Mouse (Mus musculus): ENCODE data around the gene Eng. TPM values are rescaled to one million over a fixed set of nuclear protein-coding genes. Genes with fewer than 3 reads are reported as not detected.

Gene Eng
- polyA plus RNA-seq, 1 experiment = 228 TPM

DNA sequence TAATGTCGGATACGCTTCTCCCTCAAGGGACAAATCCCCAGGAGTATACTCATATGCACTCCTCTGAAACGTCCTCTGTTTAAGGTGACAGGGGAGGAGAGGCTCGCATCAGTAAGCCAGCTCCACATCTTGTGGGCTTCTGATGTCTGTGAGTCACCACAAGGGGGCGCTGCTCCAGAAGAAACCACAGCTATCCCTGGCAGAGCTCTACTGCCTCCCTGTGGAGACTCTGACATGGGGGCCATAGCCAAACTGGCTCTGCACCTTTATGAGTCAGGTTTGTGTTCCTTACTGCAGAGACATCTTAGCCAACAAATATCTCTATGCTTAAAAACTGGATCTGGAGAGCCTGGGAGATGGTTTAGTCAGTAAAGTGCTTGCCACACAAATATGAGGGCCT lies 43.0 kb downstream of the Eng start:
- peaks cover 2% of the 10 kb centered on the region; the same call in 1 of the 2 replicates for H3K36me3 ChIP-seq (ENCODE audit: control insufficient read depth, insufficient read depth, low read length)
- no peaks in the 10 kb centered on the region for H3K27me3 ChIP-seq (replicated peaks; ENCODE audit: control insufficient read depth, insufficient read depth, low read length)
- TF ChIP-seq POLR2A (IDR thresholded peaks at IDR 0.05; ENCODE audit: low read depth, low read length) = no peak
- TF ChIP-seq CTCF (conservative IDR thresholded peaks at IDR 0.05; ENCODE audit: insufficient read depth, insufficient read length, low read depth, low read length) = peak; percentile 100; the same call in 1 of the 2 replicates
- peaks cover 14% of the 10 kb centered on the region; the same call in 1 of the 2 replicates for H3K4me1 ChIP-seq (ENCODE audit: control insufficient read depth, insufficient read depth, low read length)
- DNase-seq = peak; percentile 93
- no peak overlapping the region for H3K4me3 ChIP-seq (ENCODE audit: insufficient read depth, low read depth, low read length)
- WGBS = 23% methylated on average over 5 of the region's 5 CpGs
- no peak overlapping the region for H3K27ac ChIP-seq (ENCODE audit: insufficient read depth, low read depth, low read length)

DNA sequence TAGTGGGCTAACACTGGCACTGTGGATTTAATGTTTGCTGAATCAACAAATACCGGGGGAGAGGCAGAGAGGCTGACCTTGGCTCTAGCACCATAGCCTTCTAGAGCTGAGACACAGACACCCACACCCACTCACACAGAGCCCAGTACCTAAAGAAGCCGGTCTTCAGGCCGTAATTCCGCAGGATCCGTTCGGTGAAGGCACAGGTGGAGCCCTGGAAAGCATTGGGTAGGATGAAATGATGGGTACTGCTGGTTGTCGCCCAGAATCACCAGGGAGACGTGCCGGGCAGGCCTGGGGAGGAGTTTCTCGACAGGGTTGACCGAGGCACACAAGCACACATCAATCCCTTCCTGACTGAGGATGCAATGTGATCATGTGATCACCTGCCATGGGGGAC lies 44.6 kb downstream of the Eng start:
- H3K4me3 ChIP-seq (ENCODE audit: insufficient read depth, low read depth, low read length) = no peak overlapping the region
- H3K27me3 ChIP-seq (replicated peaks; ENCODE audit: control insufficient read depth, insufficient read depth, low read length) = no peaks in the 10 kb centered on the region
- WGBS = 73% methylated on average over 11 of the region's 11 CpGs
- peaks cover 2% of the 10 kb centered on the region; the same call in 1 of the 2 replicates for H3K36me3 ChIP-seq (ENCODE audit: control insufficient read depth, insufficient read depth, low read length)
- no peak overlapping the region for H3K27ac ChIP-seq (ENCODE audit: insufficient read depth, low read depth, low read length)
- DNase-seq = no peak
- TF ChIP-seq CTCF (conservative IDR thresholded peaks at IDR 0.05; ENCODE audit: insufficient read depth, insufficient read length, low read depth, low read length) = no peak
- no peak for TF ChIP-seq POLR2A (IDR thresholded peaks at IDR 0.05; ENCODE audit: low read depth, low read length)
- peaks cover 14% of the 10 kb centered on the region; the same call in 1 of the 2 replicates for H3K4me1 ChIP-seq (ENCODE audit: control insufficient read depth, insufficient read depth, low read length)

DNA sequence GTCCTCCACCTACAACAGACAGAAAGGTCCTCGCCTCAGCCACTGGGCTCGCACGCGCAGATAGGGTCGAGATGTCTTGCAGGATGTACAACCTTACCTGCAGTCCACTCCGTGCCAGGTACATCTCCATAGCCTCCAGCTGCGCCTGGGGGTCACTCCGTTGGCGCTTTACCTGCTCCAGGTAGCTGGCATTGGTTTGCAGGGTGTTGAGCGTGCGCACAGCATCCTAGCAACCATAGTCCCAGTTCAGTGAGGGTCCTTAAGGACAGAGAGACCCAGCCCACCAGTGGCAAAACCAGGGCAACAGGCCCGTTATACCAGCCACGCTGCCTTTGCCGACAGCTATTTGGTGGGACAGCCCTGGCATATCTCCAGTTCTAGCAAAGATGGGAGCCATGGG lies 46.1 kb downstream of the Eng start:
- TF ChIP-seq POLR2A (IDR thresholded peaks at IDR 0.05; ENCODE audit: low read depth, low read length) (no peak), CTCF (conservative IDR thresholded peaks at IDR 0.05; ENCODE audit: insufficient read depth, insufficient read length, low read depth, low read length) (no peak)
- Histone ChIP-seq H3K4me3 (ENCODE audit: insufficient read depth, low read depth, low read length) (0 out of 2 replicates have a peak overlapping the region, but pooled peaks have one; percentile 5), H3K27ac (ENCODE audit: insufficient read depth, low read depth, low read length) (no peak overlapping the region), H3K4me1 (ENCODE audit: control insufficient read depth, insufficient read depth, low read length) (peaks cover 14% of the 10 kb centered on the region; the same call in 1 of the 2 replicates), H3K27me3 (replicated peaks; ENCODE audit: control insufficient read depth, insufficient read depth, low read length) (no peaks in the 10 kb centered on the region), H3K36me3 (ENCODE audit: control insufficient read depth, insufficient read depth, low read length) (peaks cover 2% of the 10 kb centered on the region; the same call in 1 of the 2 replicates)
- no peak for DNase-seq
- WGBS = 86% methylated on average over 14 of the region's 14 CpGs

DNA sequence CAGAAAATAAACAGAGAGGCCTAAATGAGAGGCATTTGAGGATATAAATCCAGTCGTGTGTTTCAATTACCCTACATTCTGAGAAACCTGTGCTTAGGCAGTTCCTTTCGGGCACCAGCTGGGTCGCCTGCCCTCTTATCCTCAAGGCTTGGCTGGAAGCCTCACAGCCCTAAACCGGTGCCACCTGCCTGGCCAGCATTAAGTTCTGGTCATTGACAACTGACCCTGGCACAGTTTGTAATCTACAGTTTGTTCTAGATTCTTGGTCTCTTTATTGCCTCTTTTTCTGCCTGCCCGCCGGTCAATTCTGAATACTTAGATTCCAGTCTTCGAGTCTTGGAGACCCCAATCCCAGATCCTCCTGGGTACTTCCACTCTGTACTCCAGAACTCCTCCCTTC lies 46.9 kb downstream of the Eng start:
- Histone ChIP-seq H3K4me1 (ENCODE audit: control insufficient read depth, insufficient read depth, low read length) (peaks cover 14% of the 10 kb centered on the region; the same call in 1 of the 2 replicates), H3K4me3 (ENCODE audit: insufficient read depth, low read depth, low read length) (peak overlapping the region; percentile 90), H3K27me3 (replicated peaks; ENCODE audit: control insufficient read depth, insufficient read depth, low read length) (no peaks in the 10 kb centered on the region), H3K36me3 (ENCODE audit: control insufficient read depth, insufficient read depth, low read length) (no peaks in the 10 kb centered on the region), H3K27ac (ENCODE audit: insufficient read depth, low read depth, low read length) (peak overlapping the region; percentile 85)
- peak; percentile 78 for DNase-seq
- WGBS = 14% methylated on average over 7 of the region's 7 CpGs
- TF ChIP-seq CTCF (conservative IDR thresholded peaks at IDR 0.05; ENCODE audit: insufficient read depth, insufficient read length, low read depth, low read length) (no peak), POLR2A (IDR thresholded peaks at IDR 0.05; ENCODE audit: low read depth, low read length) (no peak)

DNA sequence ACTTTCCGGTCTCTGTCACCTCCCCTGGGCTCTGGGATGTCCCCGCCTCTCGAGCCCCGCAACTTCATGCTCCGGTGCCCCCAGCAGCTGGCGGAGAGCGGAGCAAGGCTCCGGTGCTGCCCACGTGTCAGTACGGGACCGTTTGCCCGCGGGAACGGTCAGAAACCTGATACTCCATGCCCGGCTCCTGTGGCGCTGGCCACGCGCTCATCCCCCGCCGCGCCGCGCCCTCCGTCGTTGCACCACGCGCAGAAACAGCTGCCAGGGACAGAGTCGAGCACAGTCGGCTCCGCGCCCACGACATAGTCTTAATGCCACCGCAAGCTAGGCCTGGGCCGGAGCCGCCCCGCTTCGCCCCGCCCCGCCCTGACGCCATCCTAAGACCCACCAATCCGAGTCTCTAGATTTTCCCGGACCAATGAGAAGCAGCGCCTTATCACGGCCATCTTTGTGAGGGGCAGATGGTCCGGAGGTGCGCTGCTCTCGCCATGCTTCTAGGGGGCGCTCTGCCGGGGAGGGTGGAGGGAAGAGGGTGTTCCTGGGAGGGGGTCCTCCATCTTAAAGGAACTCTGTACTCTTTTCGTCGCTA lies 47.5 kb downstream of the Eng start:
- H3K4me1 ChIP-seq (ENCODE audit: control insufficient read depth, insufficient read depth, low read length) = peaks cover 14% of the 10 kb centered on the region; the same call in 1 of the 2 replicates
- peak overlapping the region; percentile 85 for H3K27ac ChIP-seq (ENCODE audit: insufficient read depth, low read depth, low read length)
- H3K27me3 ChIP-seq (replicated peaks; ENCODE audit: control insufficient read depth, insufficient read depth, low read length) = no peaks in the 10 kb centered on the region
- under 1% methylated on average over 51 of the region's 51 CpGs for WGBS
- TF ChIP-seq CTCF (conservative IDR thresholded peaks at IDR 0.05; ENCODE audit: insufficient read depth, insufficient read length, low read depth, low read length) = peak; percentile 81
- peak; percentile 60 for TF ChIP-seq POLR2A (IDR thresholded peaks at IDR 0.05; ENCODE audit: low read depth, low read length)
- H3K36me3 ChIP-seq (ENCODE audit: control insufficient read depth, insufficient read depth, low read length) = no peaks in the 10 kb centered on the region
- H3K4me3 ChIP-seq (ENCODE audit: insufficient read depth, low read depth, low read length) = peak overlapping the region; percentile 90
- DNase-seq = peak; percentile 97

DNA sequence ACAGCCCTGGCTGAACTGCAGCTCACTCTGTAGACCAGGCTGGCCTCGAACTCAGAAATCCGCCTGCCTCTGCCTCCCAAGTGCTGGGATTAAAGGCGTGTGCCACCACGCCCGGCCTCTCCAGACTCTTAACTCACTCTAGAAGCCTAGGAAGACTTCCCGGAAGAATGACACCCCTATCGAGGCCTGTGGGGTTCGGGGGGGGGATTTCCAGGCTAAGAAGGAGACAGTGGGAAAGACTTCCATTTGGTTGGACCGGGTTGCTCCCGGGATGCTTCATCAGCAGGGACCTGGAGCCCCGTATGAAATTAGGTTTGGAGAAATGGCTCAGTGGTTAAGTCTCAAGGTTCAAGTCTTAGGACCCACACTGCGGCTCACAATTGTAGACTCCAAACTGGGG lies 48.3 kb downstream of the Eng start:
- no peaks in the 10 kb centered on the region for H3K27me3 ChIP-seq (replicated peaks; ENCODE audit: control insufficient read depth, insufficient read depth, low read length)
- H3K36me3 ChIP-seq (ENCODE audit: control insufficient read depth, insufficient read depth, low read length) = no peaks in the 10 kb centered on the region
- TF ChIP-seq POLR2A (IDR thresholded peaks at IDR 0.05; ENCODE audit: low read depth, low read length) = no peak
- no peak for TF ChIP-seq CTCF (conservative IDR thresholded peaks at IDR 0.05; ENCODE audit: insufficient read depth, insufficient read length, low read depth, low read length)
- 69% methylated on average over 12 of the region's 12 CpGs for WGBS
- DNase-seq = no peak
- H3K4me1 ChIP-seq (ENCODE audit: control insufficient read depth, insufficient read depth, low read length) = peaks cover 15% of the 10 kb centered on the region; the same call in 1 of the 2 replicates
- H3K27ac ChIP-seq (ENCODE audit: insufficient read depth, low read depth, low read length) = no peak overlapping the region
- H3K4me3 ChIP-seq (ENCODE audit: insufficient read depth, low read depth, low read length) = no peak overlapping the region; the same call in 1 of the 2 replicates

DNA sequence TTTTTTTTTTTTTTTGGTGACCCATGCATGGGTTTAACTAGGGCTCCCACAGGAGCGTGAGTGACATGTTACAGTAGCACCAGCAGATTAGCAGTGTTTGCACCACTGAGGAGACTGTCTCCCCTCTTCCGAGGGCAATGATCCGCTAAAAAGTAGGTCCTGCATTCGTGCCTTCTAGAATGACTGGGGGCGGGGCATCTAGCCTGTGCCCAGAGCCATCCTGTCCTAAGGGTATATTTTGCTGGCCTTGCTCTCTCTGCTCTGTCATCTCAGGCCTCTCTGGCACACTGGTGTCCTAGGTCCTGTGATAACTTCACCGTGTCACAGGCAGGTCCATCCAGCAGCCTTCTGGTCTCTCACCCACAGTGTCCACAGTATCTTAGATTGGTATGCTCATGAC lies 53.3 kb downstream of the Eng start:
- DNase-seq = no peak
- peaks cover 19% of the 10 kb centered on the region for H3K4me1 ChIP-seq (ENCODE audit: control insufficient read depth, insufficient read depth, low read length)
- no peak for TF ChIP-seq POLR2A (IDR thresholded peaks at IDR 0.05; ENCODE audit: low read depth, low read length)
- TF ChIP-seq CTCF (conservative IDR thresholded peaks at IDR 0.05; ENCODE audit: insufficient read depth, insufficient read length, low read depth, low read length) = no peak
- no peak overlapping the region for H3K4me3 ChIP-seq (ENCODE audit: insufficient read depth, low read depth, low read length)
- H3K27ac ChIP-seq (ENCODE audit: insufficient read depth, low read depth, low read length) = no peak overlapping the region
- no peaks in the 10 kb centered on the region for H3K27me3 ChIP-seq (replicated peaks; ENCODE audit: control insufficient read depth, insufficient read depth, low read length)
- 62% methylated on average over 6 of the region's 6 CpGs for WGBS
- no peaks in the 10 kb centered on the region for H3K36me3 ChIP-seq (ENCODE audit: control insufficient read depth, insufficient read depth, low read length)

Data from kidney, adult 2 months (tissue).